Mouse (Mus musculus) ovary, postnatal 10 days (tissue): ENCODE results near the gene Sec31b.

ENCODE experiments used
- DNase-seq: peaks from one replicate; pipeline ENCODE4 v3.0.0; 2022; ENCODE audit warnings: low spot score

Sec31b gene

DNA sequence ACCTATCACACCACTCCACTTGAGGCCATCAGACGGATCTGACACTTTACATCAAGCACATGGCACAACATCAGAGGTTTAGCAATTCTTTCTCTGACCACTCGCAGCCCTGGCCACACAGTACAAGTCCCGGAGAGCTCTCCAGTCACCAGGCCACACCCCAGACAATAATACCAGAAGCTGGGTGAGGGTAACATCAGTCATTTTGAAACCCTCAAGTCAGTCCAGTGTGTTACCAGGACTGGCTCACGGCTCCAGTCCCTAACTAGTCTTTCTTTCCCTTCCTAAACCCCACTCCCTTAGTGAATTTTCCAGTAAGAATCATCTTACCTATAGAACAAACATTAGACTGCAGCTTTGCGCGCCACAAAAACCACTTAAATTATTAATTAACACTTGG, 15.6 kb downstream of the Sec31b start:
- DNase-seq, result no peak

DNA sequence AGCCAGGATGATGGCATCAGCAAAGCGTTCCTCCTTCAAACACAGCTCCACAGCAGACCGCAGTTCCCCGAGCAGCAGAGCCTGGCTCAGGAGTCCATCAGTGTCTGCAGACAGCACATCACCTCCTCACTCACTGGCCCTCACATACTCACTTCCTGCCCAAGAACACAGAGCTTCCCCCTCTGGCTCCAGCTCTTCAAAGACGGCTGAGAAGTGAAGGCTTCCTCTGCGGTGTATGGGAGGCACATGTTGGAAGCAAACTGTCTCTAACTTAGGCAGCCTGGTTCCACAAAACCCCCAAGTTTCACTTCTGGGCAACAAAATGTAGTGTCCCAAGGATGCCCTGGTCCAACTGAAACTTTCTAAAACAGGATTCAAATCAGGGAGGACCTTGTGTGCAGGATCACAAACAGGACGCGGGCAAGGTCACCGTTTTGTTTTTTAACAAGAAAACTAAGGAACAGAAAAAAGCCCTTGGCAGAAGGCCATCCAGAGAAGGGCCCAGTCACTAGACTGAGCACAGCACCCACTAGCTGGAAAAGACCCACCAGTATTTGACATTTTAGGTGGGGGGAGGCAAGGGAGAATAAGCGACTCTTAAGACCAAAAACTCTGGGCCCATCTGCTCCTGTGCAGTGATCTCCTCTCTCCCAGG, 20.0 kb downstream of the Sec31b start:
- DNase-seq, result no peak

DNA sequence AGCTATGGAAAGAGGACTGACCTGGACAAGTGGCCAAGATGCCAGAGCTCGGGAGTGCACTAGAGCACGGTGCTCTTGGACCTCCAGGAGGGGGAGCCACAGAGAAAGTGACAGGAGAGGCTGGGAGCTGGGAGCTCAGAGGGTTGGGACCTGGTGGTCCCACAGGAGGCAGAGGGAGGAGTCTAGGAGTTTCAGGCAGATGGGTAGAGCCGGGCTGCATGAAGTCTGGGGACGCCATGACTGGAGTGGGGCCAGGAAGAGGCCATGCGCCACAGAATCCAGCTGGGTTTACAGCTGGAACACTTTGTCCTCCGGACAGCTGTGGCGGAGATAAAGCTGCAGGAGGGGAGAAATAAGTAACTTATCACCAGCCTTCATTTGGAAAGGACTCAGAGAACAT, 26.5 kb downstream of the Sec31b start:
- DNase-seq, result no peak

DNA sequence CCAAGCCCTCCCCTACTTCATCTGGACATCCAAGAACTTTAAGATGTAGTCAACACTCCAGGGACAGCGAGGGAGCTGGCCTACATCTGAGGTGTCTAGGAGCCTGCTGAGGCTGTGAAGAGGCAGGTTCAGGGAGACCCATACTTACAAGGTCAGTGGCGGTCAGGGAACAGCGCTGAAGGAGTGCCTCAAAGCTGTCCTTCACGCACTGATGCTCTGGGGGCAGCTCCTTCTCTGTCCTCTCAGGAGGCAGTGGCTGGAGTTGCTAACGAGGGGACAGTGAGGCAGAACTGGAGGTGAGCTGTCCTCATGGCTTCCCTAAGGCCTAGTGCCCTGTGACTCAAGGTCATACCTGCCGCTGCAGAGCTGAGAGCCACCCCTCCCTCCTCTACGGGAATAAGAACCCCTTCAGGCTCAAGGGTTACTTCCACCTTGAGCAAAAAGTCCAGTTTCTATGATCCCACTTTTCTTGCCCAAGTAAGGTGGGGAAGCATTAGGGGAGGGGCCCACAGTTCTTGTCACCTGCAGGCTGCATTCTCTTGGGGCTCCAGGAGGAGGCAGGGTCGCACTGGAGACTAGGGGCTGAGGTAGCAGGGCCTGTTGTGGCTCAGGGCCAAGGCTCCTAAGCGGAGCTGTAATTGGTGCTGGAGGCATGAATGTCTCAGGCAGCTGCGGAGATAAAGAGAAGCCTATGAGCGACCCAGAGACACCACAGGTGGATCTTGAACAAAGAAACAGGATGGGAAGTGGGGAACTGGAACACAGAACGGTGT, 27.5 kb downstream of the Sec31b start:
- no peak for DNase-seq

DNA sequence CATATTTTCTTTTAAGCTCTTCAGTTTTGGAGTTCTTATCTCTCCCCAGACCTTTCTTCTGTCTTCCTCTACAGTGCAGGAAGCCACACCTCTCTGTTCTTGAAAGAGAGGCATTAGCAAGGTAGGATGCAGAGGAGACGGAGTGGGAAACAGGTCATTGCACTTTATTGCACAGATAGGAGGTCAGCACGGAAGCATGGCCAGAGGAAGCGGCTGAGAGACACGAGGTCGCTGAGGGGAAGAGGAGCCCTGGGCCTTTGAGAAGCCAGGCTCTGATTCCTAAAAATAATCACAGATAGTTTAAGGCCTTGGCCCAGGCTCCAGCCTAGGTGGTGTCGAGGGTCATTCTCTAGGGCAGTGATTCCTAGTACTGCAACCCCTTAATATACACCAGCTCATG, 29.9 kb downstream of the Sec31b start:
- no peak for DNase-seq

DNA sequence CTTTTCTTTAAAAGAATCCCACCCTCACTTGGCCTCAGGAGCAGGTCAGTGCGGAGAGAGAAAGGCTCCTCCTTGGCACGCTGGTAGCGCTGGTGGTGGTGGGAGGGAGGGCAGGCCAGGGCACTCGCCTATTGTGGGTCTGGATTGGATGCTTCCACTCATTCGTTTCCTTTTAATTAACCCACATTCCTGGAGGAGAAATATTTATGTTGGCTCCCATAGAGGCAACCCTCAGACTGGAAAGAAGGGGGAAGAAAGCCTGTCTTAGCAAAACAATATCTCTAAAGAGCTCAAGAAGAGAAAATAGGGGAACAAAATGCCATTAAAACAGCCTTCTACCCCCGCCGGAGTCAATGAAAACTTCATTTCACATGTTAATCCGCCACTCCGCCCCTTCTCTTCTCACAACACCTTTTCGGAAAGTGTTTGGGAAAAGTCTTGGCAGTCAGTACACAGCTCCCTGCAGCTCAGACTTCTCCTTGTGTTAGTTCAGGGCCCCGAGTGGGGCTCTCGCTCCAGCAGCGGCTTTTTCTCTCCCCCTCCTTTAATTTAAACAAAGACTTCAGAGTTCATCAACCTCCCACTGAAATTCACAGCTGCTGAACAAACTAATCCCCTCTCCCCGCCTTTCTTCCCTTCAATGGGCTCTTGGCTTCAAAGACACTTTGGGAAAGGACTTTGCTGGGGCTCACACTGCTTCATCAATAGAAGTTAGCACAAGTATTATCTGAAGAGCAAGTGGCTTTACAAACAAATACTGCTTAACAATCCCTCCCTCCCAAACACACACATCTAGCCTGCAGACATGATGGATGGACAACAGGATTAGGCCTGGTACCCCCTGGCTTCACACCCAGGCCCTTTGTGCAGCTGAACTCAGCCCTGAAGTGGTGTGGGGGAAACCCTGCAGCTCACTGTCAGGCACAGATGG, 30.9 kb downstream of the Sec31b start:
- DNase-seq, result no peak

DNA sequence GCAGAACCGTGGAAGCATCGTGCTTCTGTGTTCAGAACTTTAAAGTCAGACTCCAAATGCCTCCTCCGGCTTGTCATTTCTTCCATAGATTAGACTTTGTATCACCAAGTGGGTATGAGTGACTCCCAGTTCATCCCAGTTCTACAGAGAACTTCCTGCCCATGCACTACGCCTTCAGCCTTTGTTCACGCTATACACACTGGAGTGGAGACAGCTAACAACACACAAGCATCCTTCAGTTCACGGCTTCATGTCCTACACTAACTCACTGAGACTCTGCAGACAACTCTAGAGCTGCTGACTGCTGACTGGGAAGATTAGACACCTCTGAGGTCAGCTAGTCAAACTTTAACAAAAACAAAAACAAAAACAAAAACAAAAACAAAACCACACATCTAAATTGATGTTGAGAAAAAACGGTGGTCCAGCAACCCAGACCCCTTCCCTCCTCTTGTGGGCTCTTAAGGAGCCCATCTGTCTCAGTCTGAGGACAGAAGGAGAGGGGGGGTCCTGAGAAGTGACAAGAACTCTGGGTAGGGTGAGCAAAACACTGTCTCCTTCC, 31.7 kb downstream of the Sec31b start:
- DNase-seq, result no peak

DNA sequence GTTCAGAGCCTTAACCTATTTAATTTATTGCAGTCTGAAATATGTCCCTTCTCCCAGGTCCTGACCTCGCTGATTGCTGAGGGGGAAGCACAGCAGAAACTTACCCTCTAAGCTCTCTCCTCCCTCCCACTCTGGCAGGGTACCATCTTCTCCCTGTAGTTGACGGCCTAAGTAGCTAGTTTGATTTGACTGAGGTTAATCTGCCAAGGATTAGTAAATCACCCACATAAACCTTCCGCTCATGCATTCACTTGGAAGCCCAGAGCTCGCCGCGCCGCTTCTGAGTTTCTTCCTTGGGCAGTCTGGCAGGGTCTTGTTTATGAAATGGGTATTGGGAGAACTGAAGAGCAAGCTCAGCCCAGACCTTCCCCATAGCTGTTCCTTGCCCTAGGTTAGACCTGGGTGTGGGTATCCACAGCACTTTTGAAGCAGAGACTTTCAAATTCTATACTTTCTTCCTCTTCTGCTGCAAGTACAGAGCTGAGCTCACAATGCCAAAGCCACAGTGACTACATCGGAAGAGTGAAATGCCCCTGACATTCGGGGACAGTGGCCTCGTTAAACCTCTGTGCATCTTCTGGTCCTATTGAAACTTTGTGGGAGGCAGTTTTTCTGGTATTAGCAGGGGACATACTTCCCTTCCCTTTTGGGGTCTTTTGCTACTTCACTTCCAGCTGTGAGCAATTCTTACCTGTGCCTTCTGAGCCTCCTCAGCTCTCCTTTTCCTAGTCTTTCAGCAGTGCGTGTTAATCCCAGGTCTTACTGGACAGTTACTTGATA, 32.4 kb downstream of the Sec31b start:
- no peak for DNase-seq

DNA sequence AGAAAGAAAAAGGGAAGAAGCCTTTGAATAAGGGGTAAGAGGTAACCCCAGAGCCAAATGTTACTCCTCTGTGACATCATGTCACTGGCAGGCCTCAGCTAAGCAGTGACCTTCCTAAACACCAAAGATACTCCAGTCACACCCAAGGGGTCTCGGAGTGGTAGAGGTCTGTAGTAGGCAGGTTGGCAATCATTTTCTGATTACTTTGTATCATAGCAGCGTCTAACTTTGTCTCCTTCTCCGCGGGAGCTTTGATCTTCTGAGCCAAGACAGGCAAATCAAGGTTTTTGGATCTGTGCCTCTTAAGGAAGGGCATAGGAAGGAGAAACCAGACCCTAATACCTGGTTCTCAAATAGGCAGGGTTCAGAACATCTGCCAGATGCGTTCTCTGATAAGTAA, 33.1 kb downstream of the Sec31b start:
- no peak for DNase-seq

DNA sequence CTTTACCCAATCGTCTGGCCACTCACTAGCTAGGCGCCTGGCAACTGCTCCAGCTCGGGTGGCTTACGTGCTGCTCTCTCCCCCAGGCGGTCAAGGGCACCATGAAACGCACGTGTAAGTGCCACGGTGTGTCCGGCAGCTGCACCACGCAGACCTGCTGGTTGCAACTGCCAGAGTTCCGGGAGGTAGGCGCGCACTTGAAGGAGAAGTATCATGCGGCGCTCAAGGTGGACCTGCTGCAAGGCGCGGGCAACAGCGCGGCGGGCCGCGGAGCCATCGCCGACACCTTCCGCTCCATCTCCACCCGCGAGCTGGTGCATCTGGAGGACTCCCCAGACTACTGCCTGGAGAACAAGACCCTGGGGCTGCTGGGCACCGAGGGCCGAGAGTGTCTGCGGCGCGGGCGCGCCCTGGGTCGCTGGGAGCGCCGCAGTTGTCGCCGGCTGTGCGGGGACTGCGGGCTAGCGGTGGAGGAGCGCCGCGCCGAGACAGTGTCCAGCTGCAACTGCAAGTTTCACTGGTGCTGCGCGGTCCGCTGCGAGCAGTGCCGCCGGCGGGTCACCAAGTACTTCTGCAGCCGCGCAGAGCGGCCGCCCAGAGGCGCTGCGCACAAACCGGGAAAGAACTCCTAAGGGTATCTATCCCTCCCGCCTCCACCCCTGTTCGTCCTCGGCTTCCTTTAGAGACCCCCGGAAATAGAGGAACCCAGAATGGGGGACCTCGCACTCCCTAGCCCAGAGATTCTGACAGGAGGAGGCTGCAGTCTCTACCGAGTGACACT, 34.0 kb downstream of the Sec31b start:
- DNase-seq, result no peak

DNA sequence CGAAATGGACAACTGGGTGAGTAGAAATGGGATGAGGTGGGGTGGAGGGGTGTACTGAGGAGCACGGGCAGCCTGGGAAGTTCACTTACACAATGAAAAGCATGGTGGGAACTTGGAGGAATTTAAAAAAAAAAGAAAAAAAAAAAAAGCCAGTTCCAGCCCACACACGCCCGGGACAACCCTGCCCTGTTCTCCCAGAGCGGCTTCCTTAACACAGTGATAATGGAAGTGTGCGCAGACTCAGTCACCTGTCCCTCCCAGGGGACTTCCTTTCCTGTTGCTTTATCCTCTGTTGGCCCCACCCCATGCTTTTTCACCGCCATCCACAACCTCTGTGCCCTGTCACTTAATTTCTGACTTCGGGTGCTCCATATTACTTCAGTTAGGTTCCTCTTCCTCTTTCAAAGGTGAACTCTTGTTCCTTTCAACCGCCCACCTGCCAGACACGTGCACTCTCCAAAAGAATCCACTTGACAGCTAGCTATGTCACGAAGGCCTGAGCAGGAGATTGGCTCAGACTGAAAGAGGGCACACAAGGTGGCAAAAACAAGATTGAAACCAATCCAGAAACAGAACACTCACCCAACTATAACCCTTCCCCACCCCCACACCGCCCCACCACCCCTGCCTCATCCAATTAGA, 35.0 kb downstream of the Sec31b start:
- no peak for DNase-seq

DNA sequence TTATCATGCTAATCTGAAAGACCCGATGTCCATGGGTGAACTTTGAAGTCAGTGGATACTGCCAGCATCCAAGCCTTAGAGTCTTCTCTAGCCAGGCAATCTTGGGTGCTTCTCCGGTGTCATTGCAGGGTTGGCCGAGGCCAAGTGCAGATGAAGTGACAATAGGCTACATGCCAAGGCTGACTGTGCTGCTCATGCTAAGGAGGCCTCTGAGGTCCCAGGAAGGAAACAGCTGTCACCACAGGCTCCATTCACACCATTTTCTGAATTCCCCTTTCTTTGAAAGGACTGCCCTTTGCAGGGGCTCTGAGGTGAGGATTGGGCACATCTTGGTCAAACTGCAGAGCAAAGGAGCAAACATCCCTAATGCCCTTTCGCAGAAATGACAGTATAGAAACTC, 42.9 kb downstream of the Sec31b start:
- no peak for DNase-seq

DNA sequence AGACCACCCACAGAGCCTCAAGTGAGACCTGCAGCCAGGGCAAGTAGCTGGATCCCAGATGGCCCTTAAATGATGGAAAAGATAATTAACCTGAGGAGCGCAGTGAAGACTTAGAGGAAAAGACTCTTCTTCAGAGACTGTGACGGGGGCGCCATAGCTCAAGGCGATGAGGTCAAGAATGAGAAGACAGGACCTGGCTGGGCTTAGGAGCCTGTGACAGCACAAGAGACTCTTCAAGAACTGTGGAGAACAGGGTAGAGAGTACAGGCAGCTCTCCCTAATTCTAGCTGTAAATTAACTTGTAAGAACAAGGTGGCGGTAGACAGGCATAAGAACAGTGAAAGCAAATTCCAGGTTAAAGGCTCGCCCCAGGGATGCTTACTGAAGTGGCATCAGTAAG, 43.7 kb downstream of the Sec31b start:
- DNase-seq, result no peak

DNA sequence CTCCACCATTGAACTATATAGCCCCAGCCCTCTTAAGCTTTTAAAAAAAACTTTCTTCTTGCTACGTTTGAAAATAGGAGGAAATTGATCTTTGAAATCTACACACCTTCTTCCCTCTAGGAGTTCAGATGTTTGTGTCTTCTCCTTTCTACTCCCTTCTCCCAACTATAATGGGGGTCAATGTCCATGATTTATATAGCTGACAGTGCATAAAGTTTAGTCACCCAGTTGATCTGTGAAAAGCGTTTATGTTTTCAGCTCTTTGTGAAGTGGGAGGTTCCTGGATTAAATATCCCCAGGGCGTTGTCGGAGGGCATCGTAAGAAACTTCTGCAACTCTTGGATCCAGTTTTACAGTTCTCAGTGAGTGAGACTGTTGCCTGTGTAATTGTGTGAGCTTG, 45.4 kb downstream of the Sec31b start:
- DNase-seq, result no peak

DNA sequence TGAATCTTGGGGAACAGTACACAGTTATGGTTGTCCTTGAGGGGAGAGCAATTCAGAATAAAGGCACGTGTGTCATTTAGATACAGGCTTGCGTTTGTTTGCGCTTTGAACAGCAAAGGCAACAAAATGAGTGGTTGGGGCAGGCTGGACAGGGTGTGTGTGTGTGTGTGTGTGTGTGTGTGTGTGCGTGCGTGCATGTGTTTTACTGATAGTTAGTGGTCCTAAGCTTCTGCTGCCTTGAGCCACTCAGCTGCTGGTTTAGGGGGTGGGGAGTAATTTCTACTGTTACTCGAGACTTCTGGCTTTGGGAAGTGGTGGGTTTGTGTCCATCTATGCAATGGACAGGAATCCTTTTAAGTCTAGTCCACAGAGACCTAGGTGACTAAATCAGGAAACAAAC, 46.7 kb downstream of the Sec31b start:
- DNase-seq, result no peak

DNA sequence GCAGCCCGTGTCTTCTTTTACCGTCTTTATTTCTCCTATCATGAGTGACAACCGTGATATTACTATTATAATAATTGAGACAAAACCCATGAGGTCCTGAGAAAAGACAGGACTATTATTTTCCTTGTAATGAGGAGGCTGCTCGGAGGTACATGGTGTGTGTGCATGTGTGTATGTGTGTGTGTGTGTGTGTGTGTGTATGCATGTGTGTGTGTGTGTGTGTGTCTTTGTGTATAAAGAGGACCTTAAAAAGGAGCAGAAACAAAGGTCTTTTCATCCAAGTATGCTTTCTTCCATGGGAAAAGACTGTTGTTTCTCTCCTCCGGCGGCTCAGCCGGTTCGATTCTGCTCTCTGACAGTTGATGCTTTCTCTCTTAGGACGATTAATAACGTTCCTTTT, 48.7 kb downstream of the Sec31b start:
- DNase-seq, result no peak

DNA sequence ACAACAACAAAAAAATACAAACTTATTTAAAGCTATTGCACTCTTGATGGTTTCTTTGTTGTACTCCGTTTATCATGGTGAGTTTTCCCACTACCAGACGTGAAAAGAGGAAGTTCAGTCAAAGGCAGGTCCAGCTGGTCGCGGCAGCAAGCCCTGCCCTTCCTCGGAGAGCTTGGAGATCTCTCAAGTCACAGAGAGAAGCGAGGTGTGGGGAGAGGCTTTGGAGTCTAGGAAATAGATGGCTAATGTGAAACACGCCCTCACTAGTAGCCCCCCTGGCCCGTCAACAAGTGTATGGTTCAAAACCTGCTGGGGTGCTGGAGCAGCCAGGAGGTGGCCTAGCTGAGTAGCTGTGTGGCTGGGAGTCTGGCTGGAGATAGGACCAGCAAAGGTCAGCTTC, 49.2 kb downstream of the Sec31b start:
- DNase-seq, result no peak

DNA sequence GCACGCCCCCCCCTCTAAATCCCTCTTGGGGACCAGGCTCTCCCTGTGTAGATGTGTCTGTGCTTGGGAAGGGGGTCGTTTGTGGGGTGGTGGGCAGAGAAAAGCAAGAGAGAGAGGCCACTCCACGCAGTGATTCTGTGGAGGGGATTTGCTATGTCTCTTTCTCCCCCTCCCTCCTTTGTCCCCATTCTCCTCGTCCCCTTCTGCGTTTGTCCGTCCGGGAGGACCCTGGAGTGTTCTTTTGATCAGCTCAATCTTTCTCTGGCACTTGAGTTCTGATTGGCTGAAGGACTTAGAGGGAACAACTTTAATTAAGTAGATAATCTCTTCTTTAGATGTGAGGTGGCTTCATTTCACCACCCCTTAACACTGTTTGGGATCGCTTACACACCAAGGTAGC, 52.5 kb downstream of the Sec31b start, which contains the start of gene Wnt8b:
TSS of gene Wnt8b (plus strand) at position 345 of the 400 bp plus-strand sequence.
- no peak for DNase-seq

DNA sequence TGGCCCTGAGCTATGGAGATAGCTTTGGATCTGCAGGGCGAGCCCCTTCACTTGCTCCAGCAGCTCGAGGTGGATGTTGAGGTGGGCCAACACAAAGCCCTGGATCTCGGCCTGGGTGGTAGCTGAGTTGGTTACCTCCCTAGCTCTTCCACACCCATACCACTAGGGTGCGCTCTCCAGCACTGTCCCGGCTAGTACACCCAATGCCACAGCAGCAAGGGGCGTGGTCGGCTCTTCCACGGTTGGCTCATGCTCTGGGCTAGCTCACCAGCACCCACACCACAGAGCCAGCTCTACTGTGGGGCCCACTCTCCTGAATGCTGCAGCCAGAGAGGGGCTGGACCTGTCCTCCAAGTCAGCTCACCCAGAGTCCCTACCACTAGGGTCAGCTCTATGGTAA, 58.4 kb downstream of the Sec31b start:
- no peak for DNase-seq

DNA sequence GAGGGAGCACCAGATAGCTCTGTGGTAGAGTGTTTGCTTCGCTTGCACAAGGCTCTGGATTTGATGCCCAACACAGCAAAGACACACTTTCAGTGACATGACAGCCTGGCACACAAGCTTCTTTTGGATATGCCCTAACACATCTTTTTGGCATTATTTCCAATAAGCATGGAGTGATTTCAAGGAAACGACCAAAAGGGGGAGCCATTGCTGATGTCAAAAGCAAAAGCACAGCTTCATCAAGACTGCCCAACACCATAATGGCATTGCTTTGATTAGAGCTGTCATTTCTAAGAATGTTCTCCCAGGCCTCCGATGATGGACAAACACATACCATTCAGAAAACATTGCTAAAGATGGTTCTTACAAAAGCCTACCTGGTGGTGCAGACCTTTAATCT, 69.1 kb downstream of the Sec31b start:
- no peak for DNase-seq
